Mouse (Mus musculus) cerebellum, adult 11 months (tissue): ENCODE measurements around the gene Igdcc4.
"Not testable (repeated sequence)": the region's sequence is repeated elsewhere in the genome, so short reads cannot be mapped to it uniquely, and the experiment has no call there.

Source experiments
- DNase-seq: peaks from one replicate; pipeline ENCODE4 v3.0.0; 2022

Igdcc4 gene

DNA sequence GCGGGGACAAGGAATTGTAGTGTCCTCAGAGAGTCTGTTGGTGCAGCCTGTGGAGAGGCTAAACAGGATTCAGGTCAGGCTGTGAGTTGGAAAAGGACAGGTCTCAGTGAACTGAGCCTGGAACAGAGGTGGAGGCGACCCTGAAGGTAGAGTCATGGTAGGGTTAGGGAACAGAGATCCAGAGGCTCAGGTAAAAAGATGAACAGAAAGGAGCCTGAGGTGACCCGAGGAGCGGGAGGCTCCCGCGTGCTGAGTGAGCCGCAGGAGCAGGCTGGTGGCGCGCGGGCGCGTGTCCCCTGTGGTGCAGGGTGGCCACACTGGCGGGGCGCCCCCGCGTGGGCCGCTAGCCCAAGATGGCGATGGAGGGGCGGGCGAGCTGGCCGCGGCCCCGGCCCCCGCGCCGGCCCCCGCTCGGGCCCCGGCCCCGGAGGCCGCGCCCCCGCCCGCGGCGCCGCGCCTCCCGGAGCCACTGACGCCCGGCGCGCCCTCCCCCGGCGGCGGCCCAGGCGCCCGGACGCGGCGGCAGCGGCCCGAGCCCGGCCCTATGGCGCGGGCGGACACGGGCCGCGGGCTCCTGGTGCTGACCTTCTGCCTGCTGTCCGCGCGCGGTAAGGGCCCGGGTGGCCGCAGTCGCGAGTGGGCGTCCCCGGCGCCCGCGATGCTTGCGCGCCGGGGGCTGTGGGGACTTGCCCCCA is at the start of gene Igdcc4:
TSS of gene Igdcc4 (plus strand) at position 496 of the 695 bp plus-strand sequence.
- DNase-seq, result peak; percentile 16

DNA sequence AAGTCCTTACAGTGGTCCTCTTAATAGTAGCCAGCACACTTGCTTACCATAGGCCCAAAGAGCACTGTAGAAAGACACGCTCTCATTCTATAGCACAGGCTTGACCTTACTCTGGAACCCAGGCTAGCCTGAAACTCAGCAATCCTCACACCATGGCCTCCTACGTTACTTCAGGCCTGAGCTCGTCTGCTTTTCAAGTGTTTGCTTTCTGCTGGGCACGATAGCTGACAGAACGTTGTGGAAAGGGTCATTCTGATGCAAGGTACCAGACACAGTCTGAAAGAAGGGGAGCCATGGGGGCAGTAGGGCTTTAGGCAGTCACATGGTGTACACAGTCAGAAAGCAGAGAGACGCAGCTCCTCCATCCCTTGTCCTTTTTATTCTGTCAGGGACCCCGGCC is 37.0 kb upstream of the Igdcc4 start:
- no peak for DNase-seq

GRCm38 (mm10) chr9:65070587-65070986 is 30.7 kb upstream of the Igdcc4 start:
- DNase-seq, result no peak

DNA sequence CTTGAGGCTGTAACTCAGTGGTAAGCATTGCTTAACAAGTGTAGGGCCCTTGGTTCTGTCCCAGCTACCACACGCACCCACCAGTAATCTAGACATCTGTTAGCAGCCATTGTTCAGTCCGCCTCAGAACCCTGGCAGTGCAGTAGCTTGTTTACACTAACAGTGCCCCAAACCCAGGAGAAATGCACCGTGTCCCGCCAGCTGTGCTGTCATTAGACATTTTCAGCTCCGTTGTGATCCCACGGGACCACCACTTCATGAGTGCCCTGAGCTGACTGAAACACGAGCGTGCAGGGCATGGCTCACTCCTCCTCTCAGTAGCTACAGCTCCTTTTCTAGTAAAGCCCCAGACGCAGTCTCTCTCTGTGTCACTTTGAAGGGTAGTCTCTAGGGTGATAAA is 27.7 kb upstream of the Igdcc4 start:
- DNase-seq, result no peak

- DNase-seq, result no peak
These were observed 27.0 kb upstream of the Igdcc4 start for GRCm38 (mm10) chr9:65074251-65074650.

DNA sequence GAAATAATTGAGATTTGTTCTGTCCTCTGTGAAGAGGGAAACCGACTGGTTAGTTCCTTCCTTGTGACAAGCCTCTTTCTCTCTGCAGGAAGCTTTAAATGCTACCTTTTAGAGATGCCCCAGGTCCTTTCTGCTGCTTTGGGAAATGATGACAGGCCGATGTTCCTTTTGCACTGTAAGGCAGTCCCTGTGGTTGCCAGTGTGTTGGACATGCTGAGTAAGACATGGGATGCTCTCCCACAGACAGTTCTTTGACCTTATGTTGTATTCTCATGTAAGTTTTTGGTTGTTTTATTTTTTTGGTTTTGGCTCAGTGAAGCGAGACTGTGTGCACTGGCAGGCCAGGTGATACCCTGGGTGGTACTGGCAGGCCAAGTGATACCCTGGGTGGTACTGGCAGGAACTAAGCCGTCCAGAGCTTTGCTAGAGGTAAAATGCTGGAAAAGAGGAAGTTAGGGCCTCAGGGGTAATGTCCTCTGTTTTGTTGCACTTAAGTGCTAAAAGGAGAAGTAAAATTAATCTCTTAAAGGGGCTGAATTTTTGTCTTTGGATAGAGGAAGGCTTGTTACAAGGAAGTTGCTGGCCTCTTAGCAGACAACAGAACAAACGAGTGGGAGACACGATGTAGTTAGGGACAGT is 26.3 kb upstream of the Igdcc4 start:
- no peak for DNase-seq

- DNase-seq, result no peak
These were observed 23.8 kb upstream of the Igdcc4 start for GRCm38 (mm10) chr9:65077536-65077935.

DNA sequence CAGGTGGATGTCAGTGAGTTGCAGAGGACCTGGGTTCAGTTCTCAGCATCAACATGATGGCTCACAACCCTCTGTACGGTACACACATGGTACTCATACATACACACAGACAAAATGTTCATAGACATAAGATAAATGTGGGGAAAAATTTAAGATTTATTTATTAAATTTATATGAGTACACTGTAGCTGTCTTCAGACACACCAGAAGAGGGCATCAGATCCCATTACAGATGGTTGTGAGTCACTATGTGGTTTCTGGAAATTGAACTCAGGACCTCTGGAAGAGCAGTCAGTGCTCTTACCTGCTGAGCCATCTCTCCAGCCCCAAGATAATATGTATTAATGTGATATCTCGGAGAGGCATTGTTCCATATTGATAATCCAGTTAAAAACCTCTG is 21.1 kb upstream of the Igdcc4 start:
- not testable (repeated sequence) for DNase-seq

- no peak for DNase-seq
These were observed 18.1 kb upstream of the Igdcc4 start for GRCm38 (mm10) chr9:65083075-65083765.

DNA sequence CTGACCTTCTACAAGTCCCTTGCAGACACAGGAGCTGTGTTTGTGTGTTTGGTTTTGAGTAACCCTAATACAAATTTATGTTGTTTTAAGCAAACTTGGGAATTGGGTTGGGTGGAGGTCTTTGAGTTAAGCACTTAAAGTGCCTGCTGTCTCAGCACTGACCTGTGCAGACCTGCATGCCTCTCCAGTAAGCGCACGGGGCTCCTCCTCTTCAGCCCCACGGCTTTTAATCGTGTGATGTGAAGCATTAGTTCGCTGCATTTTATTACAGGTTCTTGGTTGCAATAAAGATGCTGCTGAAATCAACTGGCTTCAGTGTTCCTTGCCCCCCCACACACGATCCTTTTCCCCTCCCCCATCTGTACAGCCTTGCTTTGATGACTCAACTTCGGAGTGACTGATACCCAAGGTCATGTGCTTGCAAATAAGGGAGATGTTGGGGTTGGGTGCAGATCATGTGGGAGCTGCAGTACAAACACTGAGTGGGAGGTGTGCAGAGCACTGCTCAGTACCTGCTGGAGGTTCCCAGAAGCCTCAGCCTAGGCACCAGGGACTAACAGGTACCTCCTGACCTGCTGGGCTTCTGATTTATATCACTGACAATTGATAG is 17.0 kb upstream of the Igdcc4 start:
- no peak for DNase-seq

DNA sequence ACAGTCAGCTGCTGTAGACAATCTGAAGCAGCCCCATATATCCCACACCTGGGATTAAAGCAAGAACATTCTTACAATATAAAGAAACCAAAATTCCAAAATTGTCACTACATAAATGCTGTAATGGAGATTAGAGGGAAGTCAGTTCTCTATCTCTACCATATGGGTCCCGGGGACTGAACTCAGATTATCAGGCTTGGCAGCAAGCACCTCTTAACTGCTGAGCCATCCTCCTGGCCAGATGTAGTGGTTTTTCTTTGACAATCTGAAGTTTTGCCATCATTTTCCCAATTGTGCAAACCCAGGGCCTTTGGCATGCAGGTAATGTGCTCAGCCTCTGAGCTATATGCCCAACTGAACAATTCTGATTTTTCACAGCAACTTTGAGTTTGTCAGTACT is 16.0 kb upstream of the Igdcc4 start:
- DNase-seq, result no peak

DNA sequence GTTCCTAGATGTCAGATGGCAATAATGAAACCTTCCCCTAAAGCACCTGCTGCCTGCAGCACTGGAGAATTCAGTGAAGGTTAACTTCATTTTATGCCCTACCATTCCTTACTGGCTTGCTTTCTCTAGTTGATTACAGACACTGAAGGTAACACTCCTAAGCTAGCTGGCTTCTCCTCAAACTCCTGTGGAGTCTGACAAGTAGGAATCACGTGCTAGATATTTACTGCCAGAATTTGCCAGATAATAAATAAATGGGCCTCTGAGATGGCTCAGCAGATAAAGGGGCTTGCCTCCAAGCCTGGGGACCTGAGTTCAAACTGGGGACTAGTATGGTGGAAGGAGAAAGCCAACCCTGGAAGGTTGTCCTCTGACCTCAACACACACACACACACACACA is 14.5 kb upstream of the Igdcc4 start:
- no peak for DNase-seq

GRCm38 (mm10) chr9:65087490-65087889 is 13.8 kb upstream of the Igdcc4 start:
- DNase-seq, result no peak

DNA sequence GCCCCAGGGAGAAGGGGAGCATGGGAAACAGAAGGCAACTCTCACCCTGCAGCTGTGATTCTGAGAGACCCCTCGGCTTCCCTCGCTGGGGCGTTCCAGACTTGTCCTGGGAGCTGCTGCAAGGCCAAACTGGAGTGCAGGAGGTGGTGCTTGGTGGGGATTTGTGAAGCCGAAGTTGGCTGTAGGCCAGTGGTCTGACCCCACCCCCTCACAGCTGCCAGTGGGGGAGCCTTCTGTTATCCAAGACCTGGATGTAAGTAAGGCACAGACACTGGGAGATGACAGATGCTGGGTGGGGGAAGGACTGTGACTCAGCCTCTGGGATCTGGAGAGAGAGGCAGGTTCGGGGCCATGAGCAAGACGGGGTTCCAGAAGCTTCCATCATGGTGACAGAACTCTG is 7.0 kb upstream of the Igdcc4 start:
- DNase-seq, result no peak

GRCm38 (mm10) chr9:65101686-65102376 is 545 bp downstream of the Igdcc4 start:
- peak; percentile 24 for DNase-seq

- DNase-seq, result peak; percentile 26
These were observed 1.3 kb downstream of the Igdcc4 start for GRCm38 (mm10) chr9:65102377-65103172.

- no peak for DNase-seq
These were observed 2.0 kb downstream of the Igdcc4 start for GRCm38 (mm10) chr9:65103173-65103752.

DNA sequence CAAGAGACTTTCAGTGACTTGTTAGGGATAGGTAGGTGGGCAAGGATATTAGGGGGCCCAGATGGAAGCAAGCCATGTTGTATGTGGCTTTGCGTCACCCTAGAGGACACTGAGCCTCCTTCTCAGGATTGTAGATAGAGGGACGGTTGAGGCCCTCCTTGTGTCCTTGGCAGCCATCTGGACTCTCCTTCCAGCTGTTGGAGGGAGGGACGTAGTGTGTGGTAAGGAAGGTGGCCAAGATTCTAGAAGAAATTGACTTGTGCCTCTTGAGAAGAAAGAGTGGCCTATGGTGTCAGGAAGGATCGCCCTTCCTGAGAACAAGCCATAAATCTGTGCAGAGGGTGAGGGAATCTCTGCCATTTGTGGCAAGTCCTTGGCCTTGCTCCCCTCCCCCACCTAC is 5.5 kb downstream of the Igdcc4 start:
- no peak for DNase-seq

GRCm38 (mm10) chr9:65107893-65108292 is 6.6 kb downstream of the Igdcc4 start:
- no peak for DNase-seq

- DNase-seq, result no peak
These were observed 8.1 kb downstream of the Igdcc4 start for GRCm38 (mm10) chr9:65109132-65110072.

- no peak for DNase-seq
These were observed 10.4 kb downstream of the Igdcc4 start for GRCm38 (mm10) chr9:65111698-65112097.
